In the genomic region with DNA sequence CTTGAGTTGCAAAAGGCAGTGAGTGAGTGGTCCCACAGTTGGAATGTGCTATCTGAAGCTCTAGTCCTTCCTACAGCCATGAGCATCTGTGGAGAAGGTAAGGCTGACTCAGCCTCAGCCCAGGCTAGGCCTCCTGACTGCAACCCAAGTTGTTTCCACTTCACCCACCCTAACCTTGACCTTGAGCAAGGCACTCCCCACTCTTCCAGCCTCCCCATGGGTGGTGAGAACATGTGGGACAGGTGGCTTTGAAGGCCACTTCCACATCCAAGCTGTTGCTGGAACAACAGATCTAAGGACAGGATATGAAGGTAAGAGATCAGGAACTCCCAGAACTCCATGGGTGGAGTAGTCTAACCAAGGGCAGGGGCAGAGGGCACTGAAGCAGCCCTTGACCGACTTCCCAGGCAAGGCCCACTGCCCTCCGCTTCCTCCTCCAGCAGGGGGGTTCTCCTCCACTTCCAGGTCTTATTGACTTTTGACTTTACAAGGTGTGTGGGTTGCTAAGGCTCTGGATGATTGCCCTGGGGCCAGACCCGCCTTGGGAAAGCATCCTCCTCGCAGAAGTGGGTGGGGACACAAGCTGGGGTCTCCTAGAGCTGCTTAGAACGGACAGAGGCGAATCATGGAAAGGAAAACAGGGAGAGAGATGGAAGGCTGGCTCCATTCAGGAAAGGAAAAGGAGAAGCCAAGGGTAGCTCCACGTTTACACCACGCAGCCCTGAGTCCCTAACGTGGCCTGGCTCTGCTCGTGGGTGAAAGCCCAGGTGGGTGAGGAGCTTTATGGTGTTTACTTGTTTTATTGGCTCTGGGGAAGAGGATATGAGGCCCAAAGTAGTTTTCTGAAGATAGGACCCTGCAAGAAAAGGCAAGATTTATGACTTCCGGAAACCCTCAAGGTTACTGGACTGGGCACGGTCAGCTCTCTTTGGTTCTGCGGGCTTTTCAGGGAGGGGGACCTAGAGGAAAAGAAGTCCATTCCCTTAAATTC, we compare ENCODE assay signal across 20 mouse cellular contexts.
DNase-seq lines count a peak whose midpoint lies in the region; ATAC-seq lines count a peak whose summit lies in the region.
"Had no signal": no experiment of that assay in that cellular context is flagged by ENCODE, and none has a peak within 500 bp of the region (broad histone marks: within the 10 kb centered on the region; RNA-seq: fewer than 3 reads in every experiment).

No protein-coding gene starts in this region.

- 89% methylated on average over 13 of the region's 13 CpGs for WGBS in forebrain, embryonic 12.5 days
- WGBS in forebrain, embryonic 10.5 days = 86% methylated on average over 13 of the region's 13 CpGs
- WGBS in kidney, embryonic 16.5 days = 46% methylated on average over 13 of the region's 13 CpGs
- 81% methylated on average over 13 of the region's 13 CpGs for WGBS in embryonic facial prominence, embryonic 10.5 days
- 68% methylated on average over 13 of the region's 13 CpGs for WGBS in stomach, embryonic 14.5 days

- H3K9ac ChIP-seq in forebrain, embryonic 12.5 days = no peak overlapping the region
- no peak overlapping the region for H3K9ac ChIP-seq in kidney, embryonic 16.5 days (replicated peaks; ENCODE audit: low read length)
- H3K9ac ChIP-seq in stomach, embryonic 14.5 days (replicated peaks; ENCODE audit: low read depth, low read length) = no peak overlapping the region
- H3K9ac ChIP-seq: forebrain, embryonic 13.5 days; midbrain, embryonic 12.5 days; neural tube, embryonic 12.5 days had no signal

- H3K27ac ChIP-seq in forebrain, embryonic 12.5 days = peak overlapping the region; percentile 75; the same call in 1 of the 2 replicates
- no peak overlapping the region for H3K27ac ChIP-seq in forebrain, embryonic 10.5 days
- H3K27ac ChIP-seq in kidney, embryonic 16.5 days (ENCODE audit: low read length) = peak overlapping the region; percentile 23; the same call in 1 of the 2 replicates
- no peak overlapping the region for H3K27ac ChIP-seq in embryonic facial prominence, embryonic 10.5 days (replicated peaks)
- no peak overlapping the region for H3K27ac ChIP-seq in stomach, embryonic 14.5 days (ENCODE audit: low read length)
- H3K27ac ChIP-seq: neural tube, embryonic 12.5 days had no signal

- no peak overlapping the region for H3K4me3 ChIP-seq in forebrain, embryonic 12.5 days (replicated peaks)
- no peak overlapping the region for H3K4me3 ChIP-seq in forebrain, embryonic 10.5 days
- no peak overlapping the region for H3K4me3 ChIP-seq in kidney, embryonic 16.5 days (ENCODE audit: low read length)
- no peak overlapping the region for H3K4me3 ChIP-seq in embryonic facial prominence, embryonic 10.5 days
- no peak overlapping the region for H3K4me3 ChIP-seq in stomach, embryonic 14.5 days (ENCODE audit: low read depth, low read length)
- H3K4me3 ChIP-seq: forebrain, embryonic 13.5 days; midbrain, embryonic 12.5 days; neural tube, embryonic 12.5 days had no signal

- H3K9me3 ChIP-seq in forebrain, embryonic 12.5 days = no peaks in the 10 kb centered on the region
- H3K9me3 ChIP-seq in forebrain, embryonic 10.5 days = no peaks in the 10 kb centered on the region
- no peaks in the 10 kb centered on the region for H3K9me3 ChIP-seq in kidney, embryonic 16.5 days (ENCODE audit: low read length)
- H3K9me3 ChIP-seq in embryonic facial prominence, embryonic 10.5 days = no peaks in the 10 kb centered on the region
- H3K9me3 ChIP-seq in stomach, embryonic 14.5 days (ENCODE audit: control insufficient read depth, low read depth, low read length) = no peaks in the 10 kb centered on the region
- H3K9me3 ChIP-seq: forebrain, embryonic 13.5 days; midbrain, embryonic 12.5 days; neural tube, embryonic 12.5 days had no signal

- intact Hi-C loops in left cerebral cortex, postnatal 14 days (cut with DNase I) = no loop called here

- no peak overlapping the region for H3K4me2 ChIP-seq in forebrain, embryonic 12.5 days
- no peak overlapping the region for H3K4me2 ChIP-seq in kidney, embryonic 16.5 days (replicated peaks; ENCODE audit: low read depth, low read length)
- no peak overlapping the region for H3K4me2 ChIP-seq in stomach, embryonic 14.5 days (replicated peaks; ENCODE audit: low read depth, low read length)
- H3K4me2 ChIP-seq: forebrain, embryonic 13.5 days; midbrain, embryonic 12.5 days; neural tube, embryonic 12.5 days had no signal

- no peaks in the 10 kb centered on the region for H3K36me3 ChIP-seq in forebrain, embryonic 12.5 days (replicated peaks)
- H3K36me3 ChIP-seq in forebrain, embryonic 10.5 days (replicated peaks) = no peaks in the 10 kb centered on the region
- no peaks in the 10 kb centered on the region for H3K36me3 ChIP-seq in kidney, embryonic 16.5 days (ENCODE audit: insufficient read depth, low read length)
- H3K36me3 ChIP-seq in embryonic facial prominence, embryonic 10.5 days (replicated peaks) = no peaks in the 10 kb centered on the region
- H3K36me3 ChIP-seq in stomach, embryonic 14.5 days (ENCODE audit: control insufficient read depth, insufficient read depth, low read length) = no peaks in the 10 kb centered on the region
- H3K36me3 ChIP-seq: G1E; midbrain, embryonic 12.5 days; neural tube, embryonic 12.5 days had no signal

- H3K4me1 ChIP-seq in forebrain, embryonic 12.5 days = peaks cover 27% of the 10 kb centered on the region
- H3K4me1 ChIP-seq in forebrain, embryonic 10.5 days = peaks cover 31% of the 10 kb centered on the region
- H3K4me1 ChIP-seq in kidney, embryonic 16.5 days (ENCODE audit: insufficient read depth, low read length) = peaks cover 42% of the 10 kb centered on the region
- H3K4me1 ChIP-seq in embryonic facial prominence, embryonic 10.5 days = peaks cover 46% of the 10 kb centered on the region
- no peaks in the 10 kb centered on the region for H3K4me1 ChIP-seq in stomach, embryonic 14.5 days (ENCODE audit: control insufficient read depth, insufficient read depth, low read length)

- ATAC-seq in forebrain, embryonic 12.5 days (ENCODE audit: low FRiP score) = no peak
- ATAC-seq in kidney, embryonic 16.5 days (ENCODE audit: low FRiP score, low TSS enrichment) = peak; percentile 31; the same call in 1 of the 2 replicates
- ATAC-seq in stomach, embryonic 14.5 days (ENCODE audit: insufficient number of reproducible peaks, insufficient read depth, low FRiP score, low read depth) = peak; percentile 21; the same call in 1 of the 2 replicates
- ATAC-seq: CD4-positive, CD25-positive, alpha-beta regulatory T cell, adult 4 months; inflammation-experienced regulatory T-cells, adult 6 months had no signal

- DNase-seq in forebrain, embryonic 10.5 days (ENCODE audit: extremely low spot score, low spot score) = no peak
- DNase-seq in kidney, postnatal 14 days = no peak
- DNase-seq in embryonic facial prominence, embryonic 10.5 days (ENCODE audit: low spot score) = peak; percentile 8
- DNase-seq in left cerebral cortex, postnatal 14 days (ENCODE audit: low spot score in 2 of 2) = no peak
- DNase-seq in layer of hippocampus, adult 9-11 months = no peak
- DNase-seq: cerebellum, adult 18-20 months; cerebellum, postnatal 25 days; gastrocnemius, postnatal 25 days; liver; right cerebral cortex, postnatal 25 days; thymus, postnatal 25 days had no signal

- H3K27me3 ChIP-seq in forebrain, embryonic 12.5 days = peaks cover 74% of the 10 kb centered on the region
- peaks cover 87% of the 10 kb centered on the region for H3K27me3 ChIP-seq in forebrain, embryonic 10.5 days (ENCODE audit: poor library complexity, severe bottlenecking)
- H3K27me3 ChIP-seq in kidney, embryonic 16.5 days (ENCODE audit: insufficient read depth, low read length) = no peaks in the 10 kb centered on the region
- H3K27me3 ChIP-seq in embryonic facial prominence, embryonic 10.5 days (replicated peaks; ENCODE audit: low read depth, poor library complexity, severe bottlenecking) = peaks cover 89% of the 10 kb centered on the region
- H3K27me3 ChIP-seq in stomach, embryonic 14.5 days (ENCODE audit: control insufficient read depth, insufficient read depth, low read length) = no peaks in the 10 kb centered on the region
- H3K27me3 ChIP-seq: neural tube, embryonic 12.5 days had no signal

Comparison
In these comparisons a context has a peak if more than half of its experiments do, and no peak if none do; other contexts are left out.
1. H3K27ac ChIP-seq: peak in forebrain, embryonic 12.5 days (single experiment) and kidney, embryonic 16.5 days (single experiment); none in forebrain, embryonic 10.5 days (single experiment), embryonic facial prominence, embryonic 10.5 days (single experiment) and stomach, embryonic 14.5 days (single experiment).